Mouse (Mus musculus): ENCODE measurements at regions not wholly inside any gene's neighbourhood (a gene's known extent, or its start where the extent isn't known, plus 50 kb on each side); places are given as distances from the start of the nearest gene placed in this dataset.

GRCm38 (mm10) chr14:106190721-106191120, 84.7 kb downstream of the Trim52 start:
- Histone ChIP-seq H3K27ac (ENCODE audit: low read depth, low read length) (no peak overlapping the region), H3K4me3 (ENCODE audit: low read length) (no peak overlapping the region), H3K9ac (ENCODE audit: low read depth, low read length) (no peak overlapping the region), H3K36me3 (ENCODE audit: control insufficient read depth, insufficient read depth, low read length) (no peaks in the 10 kb centered on the region), H3K4me2 (ENCODE audit: low read length) (no peak overlapping the region), H3K27me3 (replicated peaks; ENCODE audit: control insufficient read depth, insufficient read depth, low read length) (no peaks in the 10 kb centered on the region), H3K4me1 (ENCODE audit: control insufficient read depth, insufficient read depth, low read depth, low read length) (no peaks in the 10 kb centered on the region), H3K9me3 (ENCODE audit: control insufficient read depth, low read length) (no peaks in the 10 kb centered on the region)
- 48% methylated on average over 4 of the region's 4 CpGs for WGBS
- ATAC-seq: no peak

GRCm38 (mm10) chr14:106193583-106193982, 87.6 kb downstream of the Trim52 start:
- no peaks in the 10 kb centered on the region for H3K36me3 ChIP-seq (ENCODE audit: control insufficient read depth, insufficient read depth, low read length)
- H3K27me3 ChIP-seq (replicated peaks; ENCODE audit: control insufficient read depth, insufficient read depth, low read length): no peaks in the 10 kb centered on the region
- H3K9ac ChIP-seq (ENCODE audit: low read depth, low read length): no peak overlapping the region
- 82% methylated on average over 2 of the region's 2 CpGs for WGBS
- no peaks in the 10 kb centered on the region for H3K9me3 ChIP-seq (ENCODE audit: control insufficient read depth, low read length)
- H3K4me3 ChIP-seq (ENCODE audit: low read length): no peak overlapping the region
- no peak for ATAC-seq
- H3K27ac ChIP-seq (ENCODE audit: low read depth, low read length): no peak overlapping the region
- no peak overlapping the region for H3K4me2 ChIP-seq (ENCODE audit: low read length)
- no peaks in the 10 kb centered on the region for H3K4me1 ChIP-seq (ENCODE audit: control insufficient read depth, insufficient read depth, low read depth, low read length)

GRCm38 (mm10) chr14:106194104-106194503, 88.1 kb downstream of the Trim52 start:
- Histone ChIP-seq H3K27ac (ENCODE audit: low read depth, low read length) (no peak overlapping the region), H3K36me3 (ENCODE audit: control insufficient read depth, insufficient read depth, low read length) (no peaks in the 10 kb centered on the region), H3K4me3 (ENCODE audit: low read length) (no peak overlapping the region), H3K4me1 (ENCODE audit: control insufficient read depth, insufficient read depth, low read depth, low read length) (no peaks in the 10 kb centered on the region), H3K27me3 (replicated peaks; ENCODE audit: control insufficient read depth, insufficient read depth, low read length) (no peaks in the 10 kb centered on the region), H3K9me3 (ENCODE audit: control insufficient read depth, low read length) (no peaks in the 10 kb centered on the region), H3K4me2 (ENCODE audit: low read length) (no peak overlapping the region), H3K9ac (ENCODE audit: low read depth, low read length) (no peak overlapping the region)
- ATAC-seq: no peak
- WGBS: 67% methylated on average over 1 of the region's 1 CpGs

- Histone ChIP-seq H3K27me3 (replicated peaks; ENCODE audit: control insufficient read depth, insufficient read depth, low read length) (no peaks in the 10 kb centered on the region), H3K4me3 (ENCODE audit: low read length) (no peak overlapping the region), H3K4me1 (ENCODE audit: control insufficient read depth, insufficient read depth, low read depth, low read length) (no peaks in the 10 kb centered on the region), H3K4me2 (ENCODE audit: low read length) (no peak overlapping the region), H3K36me3 (ENCODE audit: control insufficient read depth, insufficient read depth, low read length) (no peaks in the 10 kb centered on the region), H3K27ac (ENCODE audit: low read depth, low read length) (no peak overlapping the region), H3K9me3 (ENCODE audit: control insufficient read depth, low read length) (no peaks in the 10 kb centered on the region), H3K9ac (ENCODE audit: low read depth, low read length) (no peak overlapping the region)
- 85% methylated on average over 1 of the region's 1 CpGs for WGBS
- ATAC-seq: no peak
Measured at GRCm38 (mm10) chr14:106197826-106198225, 91.8 kb downstream of the Trim52 start.

- Histone ChIP-seq H3K9ac (ENCODE audit: low read depth, low read length) (no peak overlapping the region), H3K4me2 (ENCODE audit: low read length) (no peak overlapping the region), H3K27ac (ENCODE audit: low read depth, low read length) (no peak overlapping the region), H3K36me3 (ENCODE audit: control insufficient read depth, insufficient read depth, low read length) (no peaks in the 10 kb centered on the region), H3K4me3 (ENCODE audit: low read length) (no peak overlapping the region), H3K4me1 (ENCODE audit: control insufficient read depth, insufficient read depth, low read depth, low read length) (no peaks in the 10 kb centered on the region), H3K9me3 (ENCODE audit: control insufficient read depth, low read length) (no peaks in the 10 kb centered on the region), H3K27me3 (replicated peaks; ENCODE audit: control insufficient read depth, insufficient read depth, low read length) (no peaks in the 10 kb centered on the region)
- 96% methylated on average over 2 of the region's 2 CpGs for WGBS
- no peak for ATAC-seq
Measured at GRCm38 (mm10) chr14:106199109-106199508, 93.1 kb downstream of the Trim52 start.

GRCm38 (mm10) chr14:106199536-106200319, 93.7 kb downstream of the Trim52 start:
- Histone ChIP-seq H3K27me3 (replicated peaks; ENCODE audit: control insufficient read depth, insufficient read depth, low read length) (no peaks in the 10 kb centered on the region), H3K4me1 (ENCODE audit: control insufficient read depth, insufficient read depth, low read depth, low read length) (no peaks in the 10 kb centered on the region), H3K4me2 (ENCODE audit: low read length) (no peak overlapping the region), H3K27ac (ENCODE audit: low read depth, low read length) (no peak overlapping the region), H3K9ac (ENCODE audit: low read depth, low read length) (no peak overlapping the region), H3K4me3 (ENCODE audit: low read length) (no peak overlapping the region), H3K36me3 (ENCODE audit: control insufficient read depth, insufficient read depth, low read length) (no peaks in the 10 kb centered on the region), H3K9me3 (ENCODE audit: control insufficient read depth, low read length) (no peaks in the 10 kb centered on the region)
- WGBS: 41% methylated on average over 1 of the region's 1 CpGs
- ATAC-seq: no peak

- Histone ChIP-seq H3K9me3 (ENCODE audit: control insufficient read depth, low read length) (no peaks in the 10 kb centered on the region), H3K4me1 (ENCODE audit: control insufficient read depth, insufficient read depth, low read depth, low read length) (no peaks in the 10 kb centered on the region), H3K27ac (ENCODE audit: low read depth, low read length) (no peak overlapping the region), H3K9ac (ENCODE audit: low read depth, low read length) (no peak overlapping the region), H3K4me2 (ENCODE audit: low read length) (no peak overlapping the region), H3K36me3 (ENCODE audit: control insufficient read depth, insufficient read depth, low read length) (no peaks in the 10 kb centered on the region), H3K27me3 (replicated peaks; ENCODE audit: control insufficient read depth, insufficient read depth, low read length) (no peaks in the 10 kb centered on the region), H3K4me3 (ENCODE audit: low read length) (no peak overlapping the region)
- ATAC-seq: no peak
- 81% methylated on average over 2 of the region's 2 CpGs for WGBS
Measured at GRCm38 (mm10) chr14:106211062-106211461, 105.1 kb downstream of the Trim52 start.

GRCm38 (mm10) chr14:106217681-106218080, 111.7 kb downstream of the Trim52 start:
- H3K4me3 ChIP-seq (ENCODE audit: low read length): no peak overlapping the region
- H3K9ac ChIP-seq (ENCODE audit: low read depth, low read length): no peak overlapping the region
- H3K27me3 ChIP-seq (replicated peaks; ENCODE audit: control insufficient read depth, insufficient read depth, low read length): no peaks in the 10 kb centered on the region
- H3K27ac ChIP-seq (ENCODE audit: low read depth, low read length): no peak overlapping the region
- H3K9me3 ChIP-seq (ENCODE audit: control insufficient read depth, low read length): no peaks in the 10 kb centered on the region
- 93% methylated on average over 3 of the region's 3 CpGs for WGBS
- ATAC-seq: no peak
- H3K4me1 ChIP-seq (ENCODE audit: control insufficient read depth, insufficient read depth, low read depth, low read length): no peaks in the 10 kb centered on the region
- H3K36me3 ChIP-seq (ENCODE audit: control insufficient read depth, insufficient read depth, low read length): no peaks in the 10 kb centered on the region
- H3K4me2 ChIP-seq (ENCODE audit: low read length): no peak overlapping the region

- 82% methylated on average over 5 of the region's 5 CpGs for WGBS
- no peaks in the 10 kb centered on the region for H3K27me3 ChIP-seq (replicated peaks; ENCODE audit: control insufficient read depth, insufficient read depth, low read length)
- no peak overlapping the region for H3K4me2 ChIP-seq (ENCODE audit: low read length)
- no peak overlapping the region for H3K27ac ChIP-seq (ENCODE audit: low read depth, low read length)
- no peak for ATAC-seq
- no peaks in the 10 kb centered on the region for H3K9me3 ChIP-seq (ENCODE audit: control insufficient read depth, low read length)
- no peaks in the 10 kb centered on the region for H3K4me1 ChIP-seq (ENCODE audit: control insufficient read depth, insufficient read depth, low read depth, low read length)
- H3K9ac ChIP-seq (ENCODE audit: low read depth, low read length): no peak overlapping the region
- H3K4me3 ChIP-seq (ENCODE audit: low read length): no peak overlapping the region
- H3K36me3 ChIP-seq (ENCODE audit: control insufficient read depth, insufficient read depth, low read length): no peaks in the 10 kb centered on the region
Measured at GRCm38 (mm10) chr14:106219293-106219797, 113.3 kb downstream of the Trim52 start.
